Mouse (Mus musculus) liver, embryonic 14.5 days (tissue): ENCODE results near the gene Pbx1.

Experiments
- CTCF ChIP-seq: IDR thresholded peaks from 2 replicates; pipeline ENCODE4 v1.5.1; 2016; ENCODE audit warnings: antibody characterized with exemption, low read depth, control low read depth
- EP300 ChIP-seq: IDR thresholded peaks from 2 replicates; pipeline ENCODE4 v1.6.1; 2016; ENCODE audit warnings: antibody characterized with exemption, low read depth

GRCm38 (mm10) chr1:168234355-168234754 is 197.7 kb downstream of the Pbx1 start:
- TF ChIP-seq CTCF = no peak
- no peak for TF ChIP-seq EP300
